Mouse (Mus musculus) kidney, adult 2 months (tissue): ENCODE results near the gene Edc3.

Experiments used
- CTCF ChIP-seq: fragments of 200-500 bp; conservative IDR thresholded peaks from 2 replicates; pipeline ENCODE4 v1.5.1; 2011; ENCODE audit warnings: low read depth, mild to moderate bottlenecking, control low read depth, low read length, moderate library complexity, mixed read lengths; ENCODE audit not compliant: insufficient read depth, insufficient read length
- POLR2A ChIP-seq: fragments of 200-500 bp; IDR thresholded peaks from one replicate; pipeline ENCODE4 v1.6.1; 2011; ENCODE audit warnings: low read depth, low read length, control low read depth

- no peak for TF ChIP-seq CTCF
- no peak for TF ChIP-seq POLR2A
Observed at GRCm38 (mm10) chr9:57683520-57683919, 24.8 kb upstream of the Edc3 start, which contains the start of gene Cyp1a2.
